8 mouse cellular contexts compared by ENCODE assay signal in genomic region chr7:100372452-100372980, GRCm38 (mm10). TPM values are rescaled to one million over a fixed set of nuclear protein-coding genes. Genes with fewer than 3 reads are reported as not detected.
DNase-seq lines count a peak whose midpoint lies in the region; ATAC-seq lines count a peak whose summit lies in the region.

No protein-coding gene starts in this region.

- H3K27me3 ChIP-seq in kidney, embryonic 15.5 days = no peaks in the 10 kb centered on the region
- no peaks in the 10 kb centered on the region for H3K27me3 ChIP-seq in hindbrain, embryonic 15.5 days
- no peaks in the 10 kb centered on the region for H3K27me3 ChIP-seq in midbrain, embryonic 12.5 days

- H3K4me1 ChIP-seq in kidney, embryonic 15.5 days = peaks cover 22% of the 10 kb centered on the region
- peaks cover 35% of the 10 kb centered on the region for H3K4me1 ChIP-seq in hindbrain, embryonic 15.5 days (replicated peaks)
- H3K4me1 ChIP-seq in midbrain, embryonic 12.5 days = peaks cover 28% of the 10 kb centered on the region

- peak overlapping the region; percentile 65 for H3K4me3 ChIP-seq in kidney, embryonic 15.5 days (replicated peaks)
- peak overlapping the region; percentile 61 for H3K4me3 ChIP-seq in hindbrain, embryonic 15.5 days
- peak overlapping the region; percentile 68 for H3K4me3 ChIP-seq in midbrain, embryonic 12.5 days

- H3K4me2 ChIP-seq in kidney, embryonic 15.5 days = peak overlapping the region; percentile 72
- peak overlapping the region; percentile 64 for H3K4me2 ChIP-seq in hindbrain, embryonic 15.5 days
- peak overlapping the region; percentile 77 for H3K4me2 ChIP-seq in midbrain, embryonic 12.5 days (replicated peaks)

- peaks cover 27% of the 10 kb centered on the region for H3K36me3 ChIP-seq in kidney, embryonic 15.5 days
- H3K36me3 ChIP-seq in hindbrain, embryonic 15.5 days = peaks cover 19% of the 10 kb centered on the region
- H3K36me3 ChIP-seq in midbrain, embryonic 12.5 days = peaks cover 26% of the 10 kb centered on the region

- ATAC-seq in kidney, embryonic 15.5 days (replicated peaks; ENCODE audit: low FRiP score) = no peak; the same call in 1 of the 2 replicates
- ATAC-seq in hindbrain, embryonic 15.5 days (ENCODE audit: low FRiP score, low read depth) = no peak
- no peak; the same call in 1 of the 2 replicates for ATAC-seq in midbrain, embryonic 12.5 days (ENCODE audit: low FRiP score, low read depth)

- H3K27ac ChIP-seq in kidney, embryonic 15.5 days = peak overlapping the region; percentile 86
- peak overlapping the region; percentile 84 for H3K27ac ChIP-seq in hindbrain, embryonic 15.5 days (replicated peaks)
- peak overlapping the region; percentile 85 for H3K27ac ChIP-seq in midbrain, embryonic 12.5 days (replicated peaks)

- H3K9ac ChIP-seq in kidney, embryonic 15.5 days = peak overlapping the region; percentile 60
- peak overlapping the region; percentile 56 for H3K9ac ChIP-seq in hindbrain, embryonic 15.5 days
- peak overlapping the region; percentile 57 for H3K9ac ChIP-seq in midbrain, embryonic 12.5 days (replicated peaks)

- WGBS in kidney, embryonic 15.5 days = 6% methylated on average over 17 of the region's 17 CpGs
- WGBS in hindbrain, embryonic 15.5 days = 8% methylated on average over 17 of the region's 17 CpGs
- whole genome bisulfite sequencing in midbrain, embryonic 12.5 days = 7% methylated on average over 17 of the region's 17 CpGs

- H3K9me3 ChIP-seq in kidney, embryonic 15.5 days (replicated peaks) = no peaks in the 10 kb centered on the region
- H3K9me3 ChIP-seq in hindbrain, embryonic 15.5 days = no peaks in the 10 kb centered on the region
- no peaks in the 10 kb centered on the region for H3K9me3 ChIP-seq in midbrain, embryonic 12.5 days

- DNase-seq in kidney, adult 18-20 months = no peak
- DNase-seq in c-Kit-negative CD71-positive TER-119-positive erythroid progenitor cells, embryonic 14.5 days (ENCODE audit: low read depth, low spot score) = peak; percentile 20
- no peak for DNase-seq in cerebellum, postnatal 14 days
- no peak for DNase-seq in urinary bladder, postnatal 10 days (ENCODE audit: low spot score)
- no peak for DNase-seq in thymus, adult 18-20 months

RNA-seq across cellular contexts. Expression of gene Ppme1, which starts 0.4 kb away (rescaled TPM):
- 61.2 and 68.9 TPM in 2 replicates for polyA plus RNA-seq in kidney, embryonic 15.5 days (2015; fragmentation: Nextera tagmentation; extraction: Ambion mirVana)
- polyA plus RNA-seq in hindbrain, embryonic 15.5 days (2015; fragmentation: Nextera tagmentation; extraction: Ambion mirVana) = 154 and 170 TPM in 2 replicates
- polyA plus RNA-seq in midbrain, embryonic 12.5 days (2016; fragmentation: Nextera tagmentation; extraction: Ambion mirVana) = 108 and 109 TPM in 2 replicates

RNA-seq across cellular contexts. Expression of gene C2cd3, which starts 0.5 kb away (rescaled TPM):
- polyA plus RNA-seq in kidney, embryonic 15.5 days (2015; fragmentation: Nextera tagmentation; extraction: Ambion mirVana) = 27.4 and 28.1 TPM in 2 replicates
- 17.5 and 20.9 TPM in 2 replicates for polyA plus RNA-seq in hindbrain, embryonic 15.5 days (2015; fragmentation: Nextera tagmentation; extraction: Ambion mirVana)
- 39.5 and 41.0 TPM in 2 replicates for polyA plus RNA-seq in midbrain, embryonic 12.5 days (2016; fragmentation: Nextera tagmentation; extraction: Ambion mirVana)
